Mouse (Mus musculus) layer of hippocampus, adult 18-20 months (tissue): ENCODE measurements around the gene Dnah17. TPM values are rescaled to one million over a fixed set of nuclear protein-coding genes. Genes with fewer than 3 reads are reported as not detected.

Experiments used
- DNase-seq, 2 experiments: peaks; one replicate each; pipeline ENCODE4 v3.0.0; 2022; ENCODE audit warnings: low spot score in 2 of 2
- total RNA-seq, 2 experiments: library from RNA; stranded (reverse); gene quantifications; 2 replicates each; pipeline ENCODE4 v1.2.3; 2021

Gene Dnah17
- total RNA-seq, 2 experiments from 2014 or later = 0.02 TPM; not detected in 1

DNA sequence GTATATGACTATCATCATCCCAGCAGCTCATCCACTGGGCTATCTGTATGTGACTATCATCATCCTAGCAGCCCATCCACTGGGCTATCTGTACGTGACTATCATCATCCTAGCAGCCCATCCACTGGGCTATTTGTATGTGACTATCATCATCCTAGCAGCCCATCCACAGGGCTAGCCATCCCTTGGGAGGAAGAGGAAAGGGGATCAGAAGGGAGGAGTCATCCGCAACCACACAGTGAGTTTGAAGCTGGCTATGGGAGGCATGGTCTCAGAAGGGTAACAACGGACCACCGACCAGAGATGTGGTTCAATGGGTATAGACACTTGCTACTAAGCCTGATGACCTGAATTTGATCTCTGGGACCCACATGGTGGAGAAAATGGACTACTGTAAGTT is 14.7 kb upstream of the Dnah17 start:
- no peak for DNase-seq

DNA sequence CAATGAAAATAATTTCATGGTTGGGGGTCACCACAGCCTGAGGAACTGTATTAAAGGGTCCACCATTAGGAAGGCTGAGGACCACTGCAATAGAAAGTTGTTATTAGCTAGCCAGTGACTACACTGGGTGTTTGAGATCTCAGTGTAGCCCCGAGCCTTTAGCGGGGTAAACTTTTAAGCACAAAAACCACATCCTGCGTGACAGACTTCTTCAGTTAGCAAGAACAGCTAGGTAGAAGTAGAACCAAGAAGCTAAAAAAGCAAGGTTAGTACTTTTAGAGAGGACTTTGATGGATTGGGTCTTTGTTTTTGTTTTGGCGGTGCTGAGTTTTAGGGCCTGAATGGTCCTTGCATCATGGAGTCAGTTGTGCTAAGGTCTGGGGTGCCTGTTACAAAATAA is 13.3 kb upstream of the Dnah17 start:
- DNase-seq = no peak

DNA sequence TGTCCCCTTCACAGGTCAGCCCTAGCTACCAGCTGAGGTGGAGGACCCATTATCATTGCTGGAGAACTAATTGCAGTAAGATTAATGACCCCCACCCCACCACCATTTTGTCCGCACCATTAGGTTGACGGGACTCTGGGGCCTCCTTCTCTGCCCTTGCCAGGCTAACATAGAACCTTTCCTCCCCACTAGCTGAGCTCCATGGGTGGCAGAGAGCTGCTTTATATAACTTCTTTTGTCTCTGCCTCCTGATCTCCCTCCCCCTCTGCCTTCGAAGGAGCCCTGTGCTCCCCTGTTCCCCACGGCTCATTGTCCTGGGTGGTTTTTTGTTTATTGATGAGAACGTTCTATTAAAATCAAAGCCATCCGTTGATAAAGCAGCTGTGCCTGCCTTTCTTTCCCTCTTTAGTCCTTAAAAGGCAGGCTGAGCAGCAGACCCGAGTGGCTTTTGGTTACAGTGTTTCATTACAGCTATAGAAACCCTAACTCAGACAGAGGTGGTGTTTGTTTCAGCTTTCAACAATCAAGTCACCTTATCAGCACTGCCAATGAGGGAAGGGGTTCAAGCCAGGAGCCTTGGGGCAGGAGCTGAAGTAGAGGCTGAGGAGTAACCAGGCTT is 12.2 kb upstream of the Dnah17 start:
- no peak for DNase-seq

DNA sequence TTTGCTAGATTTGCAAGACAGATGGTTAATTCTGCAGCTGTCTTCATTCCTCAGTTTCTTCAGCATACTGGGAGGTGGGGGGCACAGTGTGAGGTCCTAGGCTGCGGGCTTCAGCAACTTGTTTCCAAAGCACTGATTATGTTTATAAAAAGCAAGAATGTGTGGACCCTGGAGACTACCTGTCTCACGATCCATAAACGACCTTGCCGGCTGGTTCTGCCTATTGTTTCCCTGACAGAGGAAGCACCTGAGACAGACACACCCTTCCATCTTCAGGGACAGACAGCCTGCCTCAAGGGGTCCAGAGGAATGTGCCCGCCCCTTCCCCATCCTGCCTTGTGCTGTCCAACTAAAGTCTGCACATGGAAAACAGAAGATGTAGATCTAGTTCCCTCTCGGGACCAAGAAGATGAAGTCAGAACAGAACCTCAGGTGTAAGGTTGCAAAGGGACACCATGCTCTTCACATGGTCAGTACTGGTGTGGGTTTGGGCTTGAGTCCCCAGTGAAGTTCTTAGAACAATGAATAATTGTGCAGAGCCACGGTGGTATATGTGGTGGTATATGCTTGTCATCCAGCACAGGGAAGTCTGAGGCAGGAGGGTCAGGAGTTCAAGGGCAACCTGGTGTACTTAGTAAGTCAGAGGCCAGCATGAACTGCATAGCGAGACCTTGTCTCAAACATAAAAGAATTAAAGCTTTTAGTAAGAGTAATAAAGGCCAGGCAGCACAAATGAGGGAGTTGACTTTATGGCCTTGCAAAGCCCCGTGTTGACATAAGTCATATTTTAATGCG is 10.5 kb upstream of the Dnah17 start:
- no peak for DNase-seq

DNA sequence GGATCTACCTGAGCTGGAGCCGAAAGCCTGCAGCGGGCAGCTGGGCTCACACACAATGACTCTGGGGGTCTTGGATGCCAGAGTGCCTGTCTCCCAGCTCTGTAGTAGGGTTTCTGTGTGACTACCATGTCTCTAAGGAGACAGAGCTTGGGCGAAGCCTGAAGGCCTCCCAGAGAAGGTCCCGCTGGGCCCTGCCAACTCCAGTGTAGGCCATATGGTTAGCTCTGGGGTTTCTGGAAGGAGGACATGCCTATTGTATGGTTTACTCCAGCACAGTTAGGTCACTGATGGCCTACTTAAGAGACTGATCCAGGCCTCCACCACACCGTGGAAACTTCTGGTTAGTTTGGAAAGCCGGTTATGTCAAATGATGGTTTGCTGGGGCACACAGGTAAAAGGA is 7.9 kb upstream of the Dnah17 start:
- DNase-seq = no peak

DNA sequence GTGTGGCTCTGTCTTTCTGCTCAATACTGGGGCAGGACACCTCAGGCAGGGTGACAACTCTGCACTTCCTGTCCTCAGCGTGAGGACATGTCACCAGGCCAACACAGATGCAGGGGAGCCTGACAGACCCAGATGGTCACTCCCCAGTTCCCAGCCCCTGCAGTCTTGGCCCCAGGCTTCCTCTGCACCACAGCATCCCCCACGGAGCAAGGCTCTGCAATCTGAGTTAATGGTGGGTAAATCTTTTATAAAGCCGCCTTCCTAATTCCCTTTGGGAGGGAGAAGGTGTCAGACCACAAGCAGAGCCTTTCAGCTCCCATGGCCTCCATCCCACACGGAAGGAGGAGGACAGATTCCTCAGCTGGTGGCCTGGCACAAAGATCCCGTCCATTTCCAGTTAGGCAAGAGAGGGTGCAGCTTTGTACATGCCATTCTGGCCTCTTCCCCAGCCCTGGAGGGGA is 5.8 kb upstream of the Dnah17 start:
- DNase-seq = no peak

DNA sequence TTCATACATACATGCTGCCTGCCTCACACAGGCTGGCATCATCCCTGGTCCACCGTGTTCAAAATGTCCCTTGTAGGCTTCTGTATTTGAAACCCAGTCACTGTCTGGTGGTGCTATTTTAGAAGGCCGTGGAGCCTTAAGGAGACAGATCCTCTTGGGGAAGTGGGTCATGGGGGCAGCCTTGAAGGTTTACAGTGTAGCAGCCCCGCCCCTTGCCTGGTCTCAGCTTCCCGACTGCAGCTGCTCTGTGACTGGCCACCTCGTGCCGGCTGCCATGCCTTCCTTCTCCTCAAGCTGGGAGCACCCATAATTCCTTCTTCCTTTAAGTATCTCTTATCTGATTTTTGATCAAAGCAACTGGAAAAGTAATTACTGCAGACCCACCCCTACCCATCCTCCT is 4.8 kb upstream of the Dnah17 start:
- DNase-seq = no peak

DNA sequence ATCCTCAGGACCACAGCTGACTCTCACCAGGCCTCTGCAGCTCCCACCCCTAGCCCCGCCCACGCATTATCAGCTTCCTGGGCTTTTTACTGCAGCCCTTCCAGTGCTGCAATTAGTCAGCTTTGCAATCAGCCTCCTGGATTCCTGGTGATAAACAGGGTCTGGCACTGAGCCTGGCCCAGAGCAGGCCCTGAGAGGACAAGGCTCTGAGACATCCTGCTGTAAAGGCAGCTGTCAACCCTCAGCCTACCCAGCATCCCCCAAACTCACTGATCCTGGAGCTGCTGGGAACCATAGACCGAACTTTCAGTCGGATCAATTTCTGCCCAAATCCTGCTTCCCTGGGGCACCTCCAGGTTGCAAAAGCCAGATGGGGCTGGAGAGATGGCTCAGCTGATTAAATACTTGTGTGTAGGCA is 3.3 kb upstream of the Dnah17 start:
- no peak for DNase-seq

DNA sequence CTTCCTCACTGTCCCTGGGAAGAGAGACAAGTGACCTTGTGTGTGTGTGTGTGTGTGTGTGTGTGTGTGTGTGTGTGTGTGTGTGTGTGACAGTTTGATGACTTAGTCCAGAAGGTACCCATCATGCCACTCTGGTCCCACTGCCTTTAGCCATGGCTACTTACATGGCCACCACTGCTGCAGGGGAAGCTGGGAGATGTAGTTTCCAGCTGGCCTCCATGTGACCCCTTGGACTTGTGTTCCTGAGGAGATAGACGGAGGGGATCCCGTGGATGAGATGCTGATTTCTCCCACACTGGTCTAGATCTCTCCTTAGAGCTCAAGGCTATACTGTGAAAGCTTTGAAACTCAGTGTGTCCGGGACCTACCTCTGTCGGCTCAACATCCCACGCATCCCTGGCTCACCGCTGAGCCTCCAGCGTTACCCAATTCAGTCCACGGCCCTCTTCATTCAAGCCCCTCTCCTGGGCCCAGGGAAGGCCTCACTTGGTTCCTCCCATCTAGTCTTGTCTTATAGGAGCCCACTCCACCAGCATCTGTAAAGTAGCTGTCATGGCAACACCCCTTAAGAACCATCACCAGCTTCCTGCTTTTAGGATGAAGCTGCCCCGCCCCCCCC is 2.8 kb upstream of the Dnah17 start:
- DNase-seq = no peak

DNA sequence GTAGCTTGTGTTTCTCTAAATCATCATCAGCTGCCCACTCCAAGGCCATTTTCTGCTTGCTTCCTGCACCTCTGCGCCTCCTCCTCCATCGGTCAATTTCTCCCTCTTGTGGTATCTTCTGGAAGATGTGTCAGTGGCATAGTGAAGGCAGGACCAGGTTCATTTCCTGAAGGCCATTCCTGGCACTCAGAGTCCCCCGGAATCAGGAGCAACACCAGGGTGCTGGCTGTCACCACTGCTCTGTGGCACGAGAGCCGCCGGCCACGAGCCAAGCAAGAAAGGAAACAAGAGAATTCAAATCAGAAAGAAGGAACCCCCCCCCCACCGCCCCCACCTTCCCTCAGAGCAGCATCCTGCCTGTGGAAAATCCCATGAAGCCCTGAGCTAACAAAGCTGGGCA is 1.7 kb upstream of the Dnah17 start:
- DNase-seq = no peak

DNA sequence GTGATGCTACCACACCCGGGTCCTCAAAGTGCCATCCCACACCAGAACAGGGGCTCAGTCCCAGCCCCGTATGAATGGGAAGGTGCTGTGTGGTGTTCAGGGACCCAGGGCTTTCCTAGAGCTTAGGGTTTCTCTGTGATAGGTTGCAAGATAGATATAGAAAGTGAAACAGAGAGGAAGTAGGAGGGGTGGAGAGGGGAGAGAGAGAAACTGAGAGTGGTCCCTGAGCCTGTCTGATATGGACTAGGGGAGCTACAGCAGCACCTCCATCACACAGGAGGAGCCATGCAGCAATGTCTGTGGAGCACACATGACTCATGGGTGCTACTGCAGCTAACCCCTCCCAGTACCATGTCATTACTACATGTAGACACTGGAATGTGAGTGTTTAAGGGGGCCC is 622 bp downstream of the Dnah17 start:
- DNase-seq = no peak

DNA sequence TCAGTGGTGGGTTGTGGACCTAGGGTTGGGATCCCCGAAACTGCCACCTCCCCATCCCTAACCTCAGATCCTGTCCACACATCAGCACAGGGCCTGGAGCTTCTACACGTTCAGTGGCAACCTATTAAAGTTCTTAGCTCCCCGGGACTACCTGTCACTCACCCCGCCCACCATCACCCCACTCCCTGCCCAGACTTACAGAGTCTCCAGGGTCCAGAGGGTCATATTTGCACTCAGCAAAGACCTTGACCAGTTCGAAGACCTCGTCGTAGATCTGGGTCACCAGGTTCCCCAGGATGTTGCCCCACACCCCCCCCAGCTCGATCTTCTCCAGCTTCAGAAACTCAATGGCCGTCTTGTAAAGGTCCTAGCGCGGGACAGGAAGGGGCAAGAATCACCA is 8.8 kb downstream of the Dnah17 start:
- DNase-seq = no peak

DNA sequence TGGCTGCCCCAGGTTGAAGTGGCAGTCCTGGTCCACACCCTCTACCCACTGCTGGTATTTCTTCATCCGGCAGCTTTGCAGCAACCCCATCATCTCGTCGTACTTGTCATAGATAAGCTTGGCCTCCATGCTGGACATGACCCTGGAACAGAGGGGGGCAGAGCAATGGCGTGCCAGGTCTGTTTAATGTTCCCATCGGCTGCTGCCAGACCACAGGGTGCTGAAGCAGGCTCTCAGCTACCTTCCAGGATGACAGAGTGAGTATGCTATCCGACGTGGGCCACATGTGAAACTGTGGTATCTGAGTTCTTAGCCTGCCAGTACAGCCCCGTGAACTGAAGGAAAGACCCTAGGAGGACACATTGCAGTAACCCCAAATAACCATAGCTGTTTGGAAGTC is 11.7 kb downstream of the Dnah17 start:
- DNase-seq = no peak

DNA sequence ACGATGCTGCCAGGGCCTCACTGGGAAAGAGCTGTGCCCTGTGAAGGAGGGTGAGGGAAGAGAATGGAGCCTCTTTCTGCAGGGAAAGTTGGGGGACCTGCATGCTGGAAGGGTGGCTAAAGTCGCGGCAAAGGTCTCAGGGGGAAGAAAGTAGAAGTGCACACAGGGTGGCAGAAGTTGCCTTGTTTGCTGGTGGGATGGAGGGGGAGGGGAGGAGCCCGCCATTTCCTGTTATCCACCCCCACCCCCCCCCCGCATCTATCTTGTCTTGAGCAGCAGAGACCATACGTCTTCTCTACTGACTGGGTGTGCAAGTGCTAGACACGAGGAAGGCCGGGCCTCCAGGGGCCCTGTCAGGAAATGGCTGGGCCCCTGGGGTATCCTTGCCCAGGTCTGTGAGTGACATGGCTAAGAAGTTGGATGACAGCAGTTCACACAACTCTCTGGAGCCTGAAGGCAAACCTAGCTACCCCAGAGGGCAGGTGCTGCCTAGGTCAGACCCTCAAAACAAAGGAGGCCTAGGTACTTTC is 15.8 kb downstream of the Dnah17 start:
- no peak for DNase-seq

DNA sequence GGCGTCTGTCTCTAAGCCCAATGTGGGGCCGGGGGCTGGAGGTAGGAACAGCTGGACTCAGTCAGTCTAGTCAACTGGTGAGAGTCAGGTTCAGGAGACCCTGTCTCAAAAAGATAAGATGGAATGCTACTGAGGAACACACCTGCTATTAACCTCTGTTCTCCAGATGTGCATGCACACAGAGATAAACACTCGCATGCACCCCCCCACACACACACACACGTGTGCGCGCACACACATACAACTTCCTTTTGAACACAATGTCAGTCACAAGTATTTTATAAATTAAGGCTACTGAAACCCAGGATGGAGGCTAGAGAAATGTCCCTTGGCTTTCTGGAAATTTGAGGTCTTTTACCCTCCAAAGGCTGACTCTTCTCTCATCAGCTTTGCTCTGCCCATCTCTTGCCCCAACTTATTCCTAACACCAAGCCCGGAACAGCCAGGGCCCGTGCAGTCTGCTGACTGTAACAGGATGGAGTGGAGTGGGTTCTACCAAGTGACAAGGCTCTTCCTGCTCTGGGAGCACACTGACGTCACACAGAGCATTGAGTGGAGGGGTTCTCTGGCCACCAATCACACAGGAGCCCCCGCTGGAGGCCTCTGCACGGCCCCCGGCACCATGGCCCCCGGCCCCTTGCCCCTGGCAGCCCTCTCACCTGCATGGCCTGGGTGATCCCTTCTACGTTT is 16.8 kb downstream of the Dnah17 start:
- no peak for DNase-seq

DNA sequence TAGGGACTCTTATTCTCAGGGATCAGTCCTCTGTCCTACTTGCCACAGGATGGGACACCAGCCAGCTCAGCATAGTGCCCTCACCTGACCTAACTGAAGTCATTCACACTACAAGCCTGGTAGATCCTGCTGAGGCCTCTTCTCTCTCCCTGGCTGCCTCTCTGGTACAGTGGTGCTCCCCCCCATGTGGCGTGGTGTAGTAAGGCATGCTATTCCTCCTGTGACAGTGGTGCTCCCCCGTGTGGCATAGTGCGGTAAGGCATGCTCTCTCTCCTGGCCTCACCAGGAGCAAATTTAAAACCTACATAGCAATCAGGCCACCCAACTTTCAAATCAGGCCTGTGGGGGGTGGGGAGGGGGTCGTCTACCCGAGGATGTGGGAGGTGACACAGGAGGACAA is 26.4 kb downstream of the Dnah17 start:
- DNase-seq = peak; percentile 65 to 90

DNA sequence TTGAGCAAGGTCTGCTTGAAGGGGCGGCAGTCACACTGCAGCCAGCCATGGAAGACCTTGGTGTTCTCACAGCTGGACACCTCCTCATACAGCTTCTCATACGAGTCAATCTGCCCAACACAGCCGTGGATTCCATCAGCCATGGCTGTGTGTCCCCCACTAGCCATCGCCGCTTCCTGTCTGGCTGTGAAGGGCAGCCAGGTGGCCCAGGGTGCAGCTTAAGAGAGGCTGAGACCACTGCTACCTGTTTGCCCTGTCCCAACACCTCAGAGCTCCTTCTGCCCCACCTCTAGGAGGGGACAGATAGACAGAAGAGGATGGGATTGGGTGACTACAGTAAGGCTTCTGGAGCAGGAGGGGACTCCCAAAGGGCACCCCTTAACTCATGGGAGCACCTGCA is 27.1 kb downstream of the Dnah17 start:
- no peak for DNase-seq

DNA sequence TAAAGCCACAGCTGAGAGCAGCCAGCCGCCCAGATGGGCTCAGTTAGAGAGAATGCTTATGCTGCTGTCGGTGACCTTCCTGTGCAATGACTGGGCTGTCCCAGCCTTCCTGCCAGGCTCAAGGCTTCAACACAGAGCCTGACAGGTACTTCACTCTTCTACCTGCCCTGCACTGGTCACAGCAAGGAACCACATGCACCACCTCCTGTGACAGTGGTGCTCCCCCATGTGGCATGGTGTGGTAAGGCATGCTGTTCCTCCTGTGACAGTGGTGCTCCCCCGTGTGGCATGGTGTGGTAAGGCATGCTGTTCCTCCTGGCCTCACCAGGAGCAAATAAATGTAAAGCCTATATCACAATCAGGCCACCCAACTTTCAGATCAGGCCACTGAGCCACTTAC is 27.6 kb downstream of the Dnah17 start:
- peak; percentile 77 to 91 for DNase-seq

DNA sequence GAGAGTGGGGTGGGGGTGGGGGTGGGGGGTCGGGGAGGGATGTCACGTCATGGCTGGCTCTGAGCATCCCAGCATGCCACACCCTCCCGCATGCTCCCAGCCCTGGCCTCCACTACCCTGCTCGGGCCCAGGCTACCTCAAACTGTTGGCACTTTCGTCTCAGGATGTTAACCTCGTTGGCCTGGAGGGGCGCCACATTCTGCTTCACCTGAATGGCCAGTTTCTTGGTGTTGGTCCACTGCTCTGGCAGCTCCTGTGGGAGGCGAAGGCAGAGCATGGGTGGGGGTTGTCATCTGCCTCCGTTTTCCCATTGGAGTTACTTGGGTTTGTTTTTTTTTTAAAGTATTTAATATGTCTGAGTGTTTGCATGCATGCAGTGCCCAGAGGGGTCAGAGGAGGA is 29.3 kb downstream of the Dnah17 start:
- no peak for DNase-seq

DNA sequence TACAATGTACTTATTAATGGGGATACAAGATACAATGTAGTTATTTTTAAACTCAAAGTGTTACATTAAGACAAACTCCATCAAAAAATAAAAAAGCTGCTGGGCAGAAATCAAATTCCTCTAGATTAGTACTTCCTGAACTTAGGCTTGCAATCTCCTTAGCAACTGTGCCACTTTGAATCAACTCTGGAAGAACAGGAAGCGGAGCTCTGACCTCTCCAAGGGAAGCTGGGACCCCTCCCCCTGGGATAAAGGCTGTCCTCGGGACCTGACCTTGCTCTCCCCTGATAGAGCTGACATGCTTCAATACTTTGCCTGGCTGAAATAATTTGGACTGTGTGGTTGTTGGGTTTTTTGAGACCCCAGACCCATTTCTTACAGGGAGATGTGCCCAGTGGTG is 33.7 kb downstream of the Dnah17 start:
- no peak for DNase-seq

DNA sequence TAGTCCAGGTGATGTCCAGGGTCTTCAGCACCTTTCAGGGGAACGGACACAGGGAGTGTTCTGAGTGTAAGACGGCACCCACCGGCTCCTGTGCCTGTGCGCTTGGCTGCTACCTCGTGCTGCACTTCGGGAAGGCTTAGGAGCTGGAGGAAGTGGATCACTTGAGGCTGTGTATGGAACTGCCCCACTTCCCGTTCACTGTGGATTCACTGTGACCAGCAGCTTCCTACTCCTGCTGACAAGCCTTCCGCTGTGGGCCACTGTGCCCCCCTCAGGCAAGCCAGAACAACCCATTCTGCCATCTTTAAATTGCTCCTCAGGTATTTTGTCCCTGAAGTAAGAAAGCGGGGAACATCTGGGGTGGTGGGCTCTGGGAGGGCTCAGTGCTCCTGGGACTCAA is 35.4 kb downstream of the Dnah17 start:
- DNase-seq = no peak
